Mouse (Mus musculus): Measurements from ENCODE around the gene Adam11.

The Adam11 gene

DNA sequence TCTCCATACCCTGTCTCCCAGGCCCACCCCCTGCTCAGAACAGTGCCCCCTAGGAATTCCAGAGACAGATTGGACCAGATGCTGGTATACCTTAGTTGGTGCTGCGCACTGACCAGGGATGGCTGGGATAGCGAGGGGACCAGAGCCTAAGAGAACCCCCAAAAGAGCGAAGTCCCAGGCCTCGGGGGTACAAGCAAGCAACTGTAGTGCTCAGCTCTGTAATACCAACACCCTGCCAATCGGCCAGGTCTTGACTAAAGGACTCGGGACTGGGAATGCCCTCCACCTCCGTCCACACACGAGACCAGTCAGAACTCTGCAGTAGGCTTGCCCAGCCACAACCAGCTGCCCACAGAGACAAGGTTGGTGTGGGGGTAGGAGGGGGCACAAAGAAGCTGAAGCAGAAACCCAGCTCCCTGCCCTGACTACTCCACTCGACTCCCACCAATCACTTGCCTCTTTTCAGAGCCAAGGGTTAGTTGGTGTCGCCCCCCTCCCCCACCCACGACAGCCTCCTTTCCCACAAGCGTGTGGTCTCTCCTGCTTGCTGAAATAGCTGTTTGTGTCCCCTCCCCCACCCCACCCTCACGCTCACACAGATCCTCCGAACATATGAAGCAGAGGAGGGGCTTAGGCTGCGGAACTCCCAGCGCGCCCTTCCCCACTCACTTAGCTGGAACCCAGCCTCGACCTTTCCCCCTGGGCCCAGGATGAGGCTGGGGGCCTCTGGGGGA lies 7.5 kb upstream of the Adam11 start:
- CTCF ChIA-PET: no interaction called here

- CTCF ChIA-PET: no interaction called here
Observed at GRCm38 (mm10) chr11:102754416-102754815, 6.8 kb upstream of the Adam11 start.

DNA sequence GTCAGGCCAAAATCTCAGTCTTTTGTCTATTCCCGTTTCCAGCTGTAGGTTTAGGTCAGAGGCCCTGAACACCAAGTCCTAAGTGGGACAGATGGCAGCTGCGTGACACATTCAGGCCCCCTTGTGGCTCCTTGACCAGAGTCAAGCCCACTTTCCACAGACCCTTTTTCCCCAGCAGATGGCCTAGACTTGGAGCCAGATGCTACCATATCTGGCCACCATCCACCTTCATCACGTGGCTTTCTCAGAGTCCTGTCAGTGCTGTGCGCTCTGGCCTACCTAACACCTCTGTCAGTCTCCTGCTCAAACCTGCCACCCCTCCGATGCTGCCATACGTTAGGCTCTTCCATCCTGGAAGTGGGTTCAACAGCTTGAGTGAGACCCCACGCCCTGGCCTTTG lies 5.8 kb upstream of the Adam11 start:
- CTCF ChIA-PET: no interaction called here

DNA sequence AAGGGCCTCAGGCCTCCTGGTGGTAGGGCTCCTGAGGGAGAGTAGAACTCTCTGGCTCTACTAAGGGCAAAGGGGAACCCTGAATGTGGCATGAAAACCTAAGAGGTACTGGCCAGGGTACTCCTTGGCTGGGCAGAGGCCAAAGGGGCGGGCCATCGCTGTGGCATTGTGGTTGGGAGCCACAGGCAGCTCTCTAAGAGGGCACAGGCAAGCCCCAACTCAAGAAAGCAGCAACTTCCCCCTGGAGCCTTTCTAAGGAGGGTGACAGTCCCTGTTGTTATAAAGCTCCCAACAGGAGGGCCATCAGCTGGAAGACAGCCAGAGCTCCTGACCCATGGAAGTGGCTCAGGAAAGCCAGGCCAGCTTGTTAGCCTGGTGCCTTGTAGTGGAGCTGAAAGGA lies 2.3 kb upstream of the Adam11 start:
- CTCF ChIA-PET: no interaction called here

- CTCF ChIA-PET: no interaction called here
Observed at GRCm38 (mm10) chr11:102760805-102761308, 382 bp upstream of the Adam11 start.

DNA sequence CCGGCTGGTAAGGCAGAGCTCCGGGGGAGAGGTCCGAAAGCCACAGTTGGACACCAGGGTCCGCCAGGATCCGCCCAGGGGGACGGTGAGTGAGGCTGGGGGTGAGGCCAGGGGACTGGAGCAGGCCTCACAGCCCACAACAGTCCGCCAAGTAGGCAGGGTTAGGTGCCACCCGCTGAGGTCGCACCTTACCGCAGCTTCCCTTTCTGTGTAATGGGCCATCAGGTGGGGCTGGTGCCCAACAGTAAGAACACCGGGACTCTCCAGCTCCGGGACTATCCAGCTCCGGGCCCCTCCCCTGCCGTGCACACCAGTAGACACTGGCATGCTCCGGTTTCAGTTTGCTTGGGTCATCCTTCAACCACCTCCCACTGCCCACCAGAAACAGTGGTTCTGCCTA lies 1.0 kb downstream of the Adam11 start:
- CTCF ChIA-PET: no interaction called here

- CTCF ChIA-PET: no interaction called here
Observed at GRCm38 (mm10) chr11:102763009-102763767, 1.9 kb downstream of the Adam11 start.

DNA sequence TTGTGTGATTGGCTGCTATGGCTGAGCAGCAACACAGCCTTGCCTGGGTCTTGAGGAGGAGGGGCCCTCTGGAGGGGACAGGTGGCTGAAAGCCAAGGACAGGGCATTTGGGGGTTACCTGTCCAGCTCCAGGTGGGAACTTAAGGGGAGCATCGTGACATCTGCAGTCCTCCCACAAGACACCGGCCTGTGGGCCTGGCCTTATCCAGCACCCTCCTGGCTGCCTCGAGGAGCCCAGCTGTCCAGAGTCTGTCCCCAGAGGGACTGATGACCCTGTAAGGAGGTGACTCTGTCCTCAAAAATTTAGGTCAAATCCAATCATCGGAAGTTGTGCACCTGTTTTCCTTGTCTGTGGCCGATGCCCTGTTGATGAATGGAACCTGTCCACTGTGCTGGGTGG lies 4.2 kb downstream of the Adam11 start:
- CTCF ChIA-PET: interaction anchor here (0.7 kb wide), 1 partner anchor 1006 kb away, joined by 6 read pairs; no protein-coding TSS in a partner anchor

- CTCF ChIA-PET: no interaction called here
Observed at GRCm38 (mm10) chr11:102767055-102767670, 5.9 kb downstream of the Adam11 start.

DNA sequence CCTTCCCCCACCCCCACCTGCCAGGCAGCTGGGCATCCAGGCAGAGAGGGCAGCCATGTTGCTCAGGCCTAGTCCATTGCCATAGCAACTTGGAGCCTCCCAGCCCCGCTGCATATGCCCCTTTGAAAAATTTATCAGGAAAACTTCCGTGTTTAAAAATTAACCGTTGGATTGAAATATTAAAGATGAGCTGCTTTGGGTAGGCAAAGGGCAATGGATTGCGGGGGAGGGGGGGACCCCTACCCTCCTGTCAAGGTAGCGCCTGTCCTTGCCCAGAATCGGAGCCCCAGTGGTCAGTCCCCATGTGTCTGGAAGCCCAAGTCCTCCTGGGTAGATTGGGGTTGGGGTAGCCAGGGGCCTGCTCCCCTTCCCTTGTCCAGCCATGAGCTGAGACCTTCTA lies 7.9 kb downstream of the Adam11 start:
- CTCF ChIA-PET: no interaction called here

- CTCF ChIA-PET: no interaction called here
Observed at GRCm38 (mm10) chr11:102769993-102770661, 8.9 kb downstream of the Adam11 start.

- CTCF ChIA-PET: no interaction called here
Observed at GRCm38 (mm10) chr11:102770662-102771435, 9.6 kb downstream of the Adam11 start.

GRCm38 (mm10) chr11:102771916-102772714 lies 10.9 kb downstream of the Adam11 start:
- CTCF ChIA-PET: no interaction called here

DNA sequence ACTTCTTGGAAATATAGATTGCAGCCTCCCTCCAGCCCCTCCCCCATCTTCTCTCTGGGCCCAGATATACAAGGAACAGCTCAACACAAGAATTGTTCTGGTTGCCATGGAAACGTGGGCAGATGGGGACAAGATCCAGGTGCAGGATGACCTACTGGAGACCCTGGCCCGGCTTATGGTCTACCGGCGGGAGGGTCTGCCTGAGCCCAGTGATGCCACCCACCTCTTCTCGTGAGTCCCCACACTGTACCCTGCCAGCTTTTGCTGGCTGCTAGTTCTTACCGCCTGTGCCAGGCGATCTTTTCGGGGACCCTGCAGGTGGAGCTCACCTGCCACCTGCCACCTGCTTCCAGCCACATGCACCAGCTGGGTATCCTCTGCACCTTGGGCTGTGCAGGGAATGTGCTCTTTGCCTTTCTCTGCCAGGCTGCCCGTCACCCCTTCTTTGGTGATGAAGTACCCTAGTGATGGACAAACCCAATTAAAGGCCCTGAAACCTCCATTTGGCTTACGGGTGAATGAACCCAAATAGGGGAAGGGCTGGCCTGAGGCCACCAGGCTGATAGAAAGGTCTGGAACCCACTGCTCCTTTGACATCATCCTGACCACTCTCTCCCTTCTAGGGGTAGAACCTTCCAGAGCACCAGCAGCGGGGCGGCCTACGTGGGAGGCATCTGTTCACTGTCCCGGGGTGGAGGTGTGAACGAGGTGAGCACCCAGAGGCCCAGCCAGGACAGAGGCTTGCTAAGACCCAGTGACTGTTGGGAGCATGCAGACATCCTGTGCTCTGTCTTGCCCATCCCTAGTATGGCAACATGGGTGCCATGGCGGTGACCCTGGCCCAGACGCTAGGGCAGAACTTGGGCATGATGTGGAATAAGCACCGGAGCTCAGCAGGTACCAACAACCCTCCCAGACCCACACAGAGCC lies 11.8 kb downstream of the Adam11 start:
- CTCF ChIA-PET: no interaction called here

DNA sequence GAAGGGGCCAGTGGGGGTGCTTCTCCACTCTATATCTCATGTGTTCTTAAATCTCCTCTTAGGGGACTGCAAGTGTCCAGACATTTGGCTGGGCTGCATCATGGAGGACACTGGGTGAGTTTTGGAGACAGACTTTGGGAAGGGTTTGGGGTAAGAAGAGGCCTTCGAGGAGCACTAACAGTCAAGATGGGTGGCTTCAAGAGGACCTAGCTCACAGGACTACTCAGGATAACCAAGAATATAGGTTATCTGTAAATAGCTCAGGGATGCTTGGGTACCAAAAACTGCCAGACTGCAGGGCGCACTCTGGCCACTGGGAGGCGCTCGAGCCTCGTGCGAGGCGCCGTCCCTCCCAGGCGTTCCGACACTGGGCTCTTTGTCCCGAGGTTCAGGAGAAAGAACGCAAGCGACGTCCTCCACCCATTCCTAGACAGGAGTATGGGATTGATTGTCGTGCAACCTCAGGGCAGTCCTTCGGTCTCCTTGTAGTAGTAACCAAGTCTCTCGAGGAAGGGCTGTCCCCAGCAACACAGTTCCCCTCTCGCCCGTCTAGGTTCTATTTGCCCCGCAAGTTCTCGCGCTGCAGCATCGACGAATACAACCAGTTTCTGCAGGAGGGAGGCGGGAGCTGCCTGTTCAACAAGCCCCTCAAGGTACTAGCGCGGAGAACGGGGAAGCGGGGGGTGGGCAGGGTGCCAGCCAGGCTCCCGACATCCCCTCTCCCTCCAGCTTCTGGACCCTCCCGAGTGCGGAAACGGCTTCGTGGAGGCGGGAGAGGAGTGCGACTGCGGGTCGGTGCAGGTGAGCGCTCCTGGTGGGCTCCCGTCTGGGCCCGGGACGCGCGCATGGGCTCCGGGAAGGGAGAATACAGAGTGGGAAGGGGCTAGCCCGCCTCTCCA lies 12.7 kb downstream of the Adam11 start:
- CTCF ChIA-PET: no interaction called here

GRCm38 (mm10) chr11:102774621-102775141 lies 13.4 kb downstream of the Adam11 start:
- CTCF ChIA-PET: interaction anchor here (0.6 kb wide), 1 partner anchor 173 kb away, joined by 3 read pairs; no protein-coding TSS in a partner anchor

DNA sequence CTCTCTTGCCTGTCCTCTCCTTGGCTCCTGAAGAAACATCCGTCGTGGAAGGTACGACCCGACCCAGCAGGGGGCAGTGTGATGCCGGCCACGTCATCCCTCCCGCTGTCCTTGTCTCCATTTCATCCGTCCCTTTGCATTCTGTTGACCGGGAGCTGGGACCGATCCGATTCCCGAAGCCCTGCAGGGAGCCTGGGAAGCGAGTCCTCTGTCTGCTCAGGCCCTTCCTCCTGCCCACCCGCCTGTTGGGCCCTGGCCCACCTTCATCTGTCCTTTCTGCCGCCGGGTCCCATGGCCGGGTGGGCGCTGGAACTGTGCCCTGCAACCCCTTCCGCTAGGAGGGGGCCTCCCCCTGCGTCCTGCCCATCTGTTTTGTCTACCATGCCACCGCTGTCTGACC lies 16.4 kb downstream of the Adam11 start:
- CTCF ChIA-PET: interaction anchor here (0.7 kb wide), 1 partner anchor 29 kb away, joined by 3 read pairs; no protein-coding TSS in a partner anchor

DNA sequence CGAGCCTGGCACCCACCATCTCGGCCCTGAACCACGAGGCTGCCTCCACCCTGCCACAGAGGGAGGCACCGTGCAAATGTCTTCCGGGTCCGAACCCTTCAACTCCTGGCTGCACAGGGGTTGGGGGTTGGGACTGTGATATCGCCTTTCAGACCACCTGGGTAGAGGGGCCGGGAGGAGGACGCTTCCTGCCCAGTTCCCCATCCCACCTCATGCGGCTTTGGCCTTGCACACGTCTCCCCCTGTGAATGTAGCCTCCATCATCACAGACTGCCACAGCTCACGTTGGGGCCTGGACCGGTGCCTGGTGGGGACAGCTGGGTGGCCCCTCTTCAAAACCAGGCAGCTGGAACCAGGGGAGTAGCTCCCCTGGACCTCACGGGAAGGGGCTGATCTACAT lies 16.9 kb downstream of the Adam11 start:
- CTCF ChIA-PET: interaction anchor here (0.7 kb wide), 1 partner anchor 150 kb away, joined by 3 read pairs; no protein-coding TSS in a partner anchor

Data from spleen, embryonic (tissue).